In the genomic region with DNA sequence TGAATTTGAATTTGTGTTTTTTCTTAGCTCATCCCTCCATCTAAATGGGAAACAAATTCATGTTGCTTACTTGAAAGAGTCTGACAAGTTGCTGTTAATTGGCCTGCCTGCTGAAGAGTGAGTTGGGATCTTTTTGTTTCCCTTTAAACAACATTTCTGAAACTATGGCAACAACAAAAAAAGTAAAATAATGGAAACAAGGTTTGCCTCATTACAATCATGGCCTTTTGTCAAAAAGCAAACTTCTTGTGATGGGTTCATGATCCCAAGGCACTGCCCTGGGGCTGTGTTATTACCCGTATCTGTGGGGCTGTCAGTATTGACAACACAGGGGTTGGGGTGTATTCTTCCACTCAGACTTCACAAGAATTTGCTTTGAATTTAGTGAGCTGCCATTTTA, we compare ENCODE assay signal across 19 mouse cellular contexts. TPM values are rescaled to one million over a fixed set of nuclear protein-coding genes. Genes with fewer than 3 reads are reported as not detected.
"Had no signal": no experiment of that assay in that cellular context is flagged by ENCODE, and none has a peak within 500 bp of the region (broad histone marks: within the 10 kb centered on the region; RNA-seq: fewer than 3 reads in every experiment).

No protein-coding gene starts in this region.

- H3K4me1 ChIP-seq: lung, embryonic 15.5 days; neural tube, embryonic 12.5 days; stomach, embryonic 15.5 days had no signal

- H3K9me3 ChIP-seq: lung, embryonic 15.5 days; megakaryocyte, embryonic 14.5 days; midbrain, embryonic 13.5 days; midbrain, embryonic 15.5 days; neural tube, embryonic 12.5 days; stomach, embryonic 15.5 days had no signal

- H3K36me3 ChIP-seq: lung, embryonic 15.5 days; midbrain, embryonic 13.5 days; midbrain, embryonic 15.5 days; stomach, embryonic 15.5 days had no signal

- H3K27me3 ChIP-seq: lung, embryonic 15.5 days; megakaryocyte, embryonic 14.5 days; midbrain, embryonic 13.5 days; midbrain, embryonic 15.5 days; neural tube, embryonic 12.5 days; stomach, embryonic 15.5 days had no signal

- H3K9ac ChIP-seq: lung, embryonic 15.5 days; midbrain, embryonic 13.5 days; midbrain, embryonic 15.5 days; neural tube, embryonic 12.5 days; stomach, embryonic 15.5 days had no signal

- ATAC-seq: lung, postnatal 0 days; midbrain, embryonic 13.5 days; midbrain, embryonic 15.5 days had no signal

- H3K27ac ChIP-seq: lung, embryonic 15.5 days; macrophage; midbrain, embryonic 13.5 days; midbrain, embryonic 15.5 days; neural tube, embryonic 12.5 days; stomach, embryonic 15.5 days; stomach, postnatal 0 days had no signal

- H3K4me2 ChIP-seq: lung, embryonic 15.5 days; midbrain, embryonic 11.5 days; midbrain, embryonic 13.5 days; midbrain, embryonic 15.5 days; neural tube, embryonic 12.5 days; stomach, embryonic 15.5 days had no signal

- DNase-seq: lung, postnatal 14 days; lung, postnatal 36 days; right cerebral cortex, postnatal 14 days; thymus, adult 2 months; thymus, postnatal 25 days; thymus, postnatal 4 days had no signal

- H3K4me3 ChIP-seq: lung, embryonic 15.5 days; megakaryocyte, embryonic 14.5 days; midbrain, embryonic 13.5 days; midbrain, embryonic 15.5 days; neural tube, embryonic 12.5 days; stomach, embryonic 15.5 days had no signal

RNA-seq across cellular contexts. Expression of a gene that starts 29.8 kb away (rescaled TPM):
- total RNA-seq: megakaryocyte progenitor cell, adult 5-6 weeks; monocyte, adult 5-6 weeks; neutrophil, adult 5-6 weeks had no signal
- polyA plus RNA-seq: stomach, postnatal 0 days had no signal
